Mouse (Mus musculus) testis, adult 2 months (tissue): ENCODE results near the gene Ric8a.

ENCODE experiments used
- CTCF ChIP-seq: fragments of 200-500 bp; IDR thresholded peaks from 2 replicates; pipeline ENCODE4 v1.5.1; 2012; ENCODE audit warnings: low read depth, mild to moderate bottlenecking, inconsistent platforms, low read length, moderate library complexity; ENCODE audit not compliant: control insufficient read depth, insufficient read depth, insufficient replicate concordance
- POLR2A ChIP-seq: fragments of 200-500 bp; IDR thresholded peaks from 2 replicates; pipeline ENCODE4 v1.6.1; 2012; ENCODE audit warnings: low read depth, mild to moderate bottlenecking, inconsistent platforms, low read length, moderate library complexity; ENCODE audit not compliant: control insufficient read depth

- TF ChIP-seq POLR2A: no peak
- no peak for TF ChIP-seq CTCF
These were observed 2.0 kb downstream of the Ric8a start for GRCm38 (mm10) chr7:140858746-140859145.
